Mouse (Mus musculus) left cerebral cortex, postnatal 25 days (tissue): Measurements from ENCODE around the gene Hjurp. TPM values are rescaled to one million over a fixed set of nuclear protein-coding genes. Genes with fewer than 3 reads are reported as not detected.
A peak's percentile ranks its signal among the peaks of the same experiment; 100 is the strongest.
"Not testable (repeated sequence)": the region's sequence is repeated elsewhere in the genome, so short reads cannot be mapped to it uniquely, and the experiment has no call there.

ENCODE experiments used
- DNase-seq, 2 experiments: peaks; one replicate each; pipeline ENCODE4 v3.0.0; 2022; ENCODE audit warnings: low spot score in 2 of 2, mixed read lengths in 1 of 2
- intact Hi-C: fragments of 180-260 bp; cut with DNase I; formaldehyde crosslinking; loops from one replicate; pipeline ENCODE4 v1.15.1; 2025
- total RNA-seq, 2 experiments: library from RNA; stranded (reverse); gene quantifications; 2 replicates each; pipeline ENCODE4 v1.2.3; 2021

Gene Hjurp
- total RNA-seq, 2 experiments from 2014 or later: 32.8 to 37.1 TPM

DNA sequence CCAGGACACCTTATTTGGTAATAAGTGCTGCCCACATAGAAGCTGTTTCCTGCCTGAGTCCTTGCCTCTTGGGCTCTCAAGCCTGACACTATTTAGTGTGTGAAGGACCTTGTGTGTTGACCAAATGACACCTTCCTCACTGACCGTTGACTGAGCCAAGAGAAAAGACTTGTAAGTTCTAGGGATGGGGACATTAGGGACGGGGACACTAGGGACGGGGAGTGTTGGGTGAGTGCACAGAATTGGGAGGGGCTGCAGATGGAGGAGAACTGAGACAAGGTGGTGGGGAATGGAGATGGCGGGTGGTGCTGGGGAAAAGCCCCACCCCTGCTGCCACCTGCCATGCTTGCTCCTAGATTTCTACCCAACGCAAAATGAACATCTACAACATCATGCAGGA, 47.4 kb downstream of the Hjurp start:
- DNase-seq: no peak
- intact Hi-C loops: no loop called here

DNA sequence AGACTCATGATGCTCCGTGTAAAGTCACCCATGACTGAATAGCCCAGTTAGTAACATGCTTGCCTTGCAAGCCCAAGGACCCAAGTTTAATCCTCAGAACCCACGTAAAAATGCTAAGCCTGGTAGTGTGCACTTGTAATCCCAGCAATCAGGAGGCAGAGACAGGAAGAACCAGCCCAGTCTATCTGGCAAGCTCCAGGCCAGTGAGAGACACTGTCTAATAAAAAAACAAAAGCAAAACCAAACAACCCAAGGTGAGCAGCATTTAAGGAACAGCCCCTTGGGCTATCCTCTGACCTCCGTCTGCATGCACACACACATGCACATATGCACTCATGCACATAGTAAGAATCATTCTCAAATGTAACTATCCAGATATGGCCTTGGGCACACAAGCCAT, 47.9 kb downstream of the Hjurp start:
- DNase-seq: no peak
- intact Hi-C loops: no loop called here

DNA sequence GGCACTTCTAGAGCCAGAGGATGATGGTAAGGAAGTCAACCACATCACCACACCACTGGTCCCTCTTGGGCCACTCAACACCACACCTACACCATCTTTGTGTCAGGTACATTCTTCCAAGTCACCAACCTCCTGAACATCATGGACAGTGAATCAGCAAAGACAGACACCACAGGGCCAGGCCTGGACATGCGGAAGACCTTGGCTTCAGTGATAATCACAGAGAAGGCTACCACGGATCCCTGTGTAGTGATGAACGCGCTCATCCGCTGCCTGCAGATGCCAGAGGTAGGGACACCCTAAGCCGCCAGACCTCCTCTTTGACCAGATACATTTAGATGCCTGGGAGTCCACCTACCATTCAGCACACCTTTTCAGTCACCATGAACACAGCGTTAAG, 49.3 kb downstream of the Hjurp start:
- intact Hi-C loops: no loop called here
- DNase-seq: no peak

GRCm38 (mm10) chr1:88227482-88227881, 50.0 kb downstream of the Hjurp start:
- intact Hi-C loops: no loop called here
- no peak for DNase-seq

- no peak for DNase-seq
- intact Hi-C loops: no loop called here
These were observed 50.6 kb downstream of the Hjurp start, which contains the start of gene Mroh2a for GRCm38 (mm10) chr1:88226670-88227379. Mroh2a (plus strand) TSS chr1:88226986.

DNA sequence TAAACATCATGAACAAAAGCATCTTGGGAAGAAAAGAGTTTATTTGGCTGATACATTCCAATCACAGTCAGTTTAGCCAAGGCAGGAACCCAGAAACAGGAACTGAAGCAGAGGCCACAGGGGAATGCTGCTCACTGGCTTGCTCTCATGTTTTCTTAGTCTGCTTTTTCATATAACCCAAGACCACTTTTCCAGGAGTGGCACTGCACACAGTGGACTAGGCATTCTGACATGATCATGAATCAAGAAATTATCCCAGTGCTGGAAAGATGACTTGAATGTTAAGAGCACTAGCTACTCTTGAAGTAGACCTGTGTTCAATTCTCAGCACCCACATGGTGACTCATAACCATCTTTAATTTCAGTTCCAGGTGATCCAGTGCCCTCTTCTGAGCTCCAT, 51.7 kb downstream of the Hjurp start:
- DNase-seq: no peak
- intact Hi-C loops: no loop called here

GRCm38 (mm10) chr1:88225301-88225700, 52.1 kb downstream of the Hjurp start:
- intact Hi-C loops, DNase-seq: not testable (repeated sequence)

- intact Hi-C loops: no loop called here
- peak in 1 of 2 experiments; percentile 1 for DNase-seq
These were observed 53.2 kb downstream of the Hjurp start for GRCm38 (mm10) chr1:88224029-88224776.

GRCm38 (mm10) chr1:88223591-88223990, 53.8 kb downstream of the Hjurp start:
- peak in 1 of 2 experiments; percentile 14 for DNase-seq
- intact Hi-C loops: no loop called here

DNA sequence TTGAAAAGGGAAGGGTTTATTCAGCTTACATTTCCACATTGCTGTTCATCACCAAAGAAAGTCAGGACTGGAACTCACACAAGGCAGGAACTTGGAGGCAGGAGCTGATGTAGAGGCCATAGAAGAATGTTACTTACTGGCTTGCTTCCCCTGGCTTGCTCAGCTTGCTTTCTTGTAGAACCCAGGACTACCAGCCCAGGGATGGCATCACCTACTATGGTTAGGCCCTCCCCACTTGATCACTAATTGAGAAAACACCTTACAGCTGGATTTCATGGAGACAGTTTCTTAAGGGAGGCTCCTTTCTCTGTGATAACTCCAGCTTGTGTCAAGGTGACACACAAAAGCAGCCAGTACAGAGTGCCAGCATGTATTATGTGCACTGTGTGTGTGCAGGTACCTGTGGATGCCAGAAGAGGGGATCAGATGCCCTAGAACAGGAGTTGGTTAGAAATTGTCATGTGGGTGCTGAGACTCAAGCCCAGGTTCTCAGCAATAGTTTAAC, 54.4 kb downstream of the Hjurp start:
- peak in 1 of 2 experiments; percentile 4 for DNase-seq
- intact Hi-C loops: not testable (repeated sequence)

DNA sequence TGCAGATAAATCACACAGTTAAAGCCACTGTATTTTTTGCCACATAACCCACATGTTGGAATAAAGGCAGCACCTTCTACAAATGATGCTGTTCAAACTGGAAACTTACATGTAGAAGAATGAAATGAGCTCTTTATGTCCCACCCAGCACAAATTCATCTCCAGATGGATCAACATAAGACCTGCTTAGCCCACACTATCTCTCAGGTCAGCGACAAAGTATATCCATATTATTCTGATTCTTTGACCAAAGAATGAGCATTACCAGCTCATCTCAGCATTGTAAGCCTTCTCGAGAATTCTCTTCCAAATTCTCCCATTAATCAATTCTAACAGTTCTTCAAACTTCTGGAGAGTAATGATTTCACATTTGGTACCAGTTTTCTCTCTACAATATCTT, 55.2 kb downstream of the Hjurp start:
- intact Hi-C loops: no loop called here
- no peak for DNase-seq

DNA sequence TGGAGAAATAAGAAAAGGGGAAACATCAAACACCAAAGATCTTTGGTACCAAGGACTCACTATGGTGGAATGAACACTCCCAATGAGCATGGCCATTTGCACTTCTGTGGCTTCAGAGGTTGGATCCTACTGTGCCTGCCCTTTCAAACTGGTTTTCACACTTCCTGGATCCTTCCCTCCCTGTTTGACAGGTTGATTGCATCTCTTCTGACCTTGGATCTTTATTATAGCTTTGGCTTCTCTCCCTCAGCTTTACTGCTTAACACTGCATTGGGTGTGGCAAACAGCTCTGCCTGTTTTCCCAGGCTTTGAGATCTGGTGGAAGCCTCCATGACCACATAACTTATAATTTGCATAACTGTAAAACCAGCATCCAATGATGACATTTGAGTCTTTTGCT, 57.1 kb downstream of the Hjurp start:
- DNase-seq: no peak
- intact Hi-C loops: no loop called here

DNA sequence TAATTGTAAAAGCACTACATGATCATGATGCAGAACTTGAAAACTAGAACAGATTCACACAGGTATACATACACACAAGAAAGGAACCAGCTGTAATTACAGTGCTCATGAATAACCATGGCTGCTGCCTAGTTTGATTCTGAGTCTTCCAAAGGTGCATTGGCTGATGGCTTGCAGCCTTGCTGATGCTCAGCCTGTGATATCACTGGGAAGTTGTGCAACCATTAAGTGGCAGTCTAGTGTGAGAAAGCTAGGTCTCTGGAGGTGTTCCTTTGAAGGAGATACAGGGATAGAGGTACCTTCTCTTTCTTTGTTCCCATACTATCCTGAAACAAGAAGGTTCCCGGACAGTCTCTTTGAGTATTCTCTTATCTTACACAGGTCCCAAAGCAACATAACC, 58.4 kb downstream of the Hjurp start:
- no peak for DNase-seq
- intact Hi-C loops: no loop called here

GRCm38 (mm10) chr1:88218591-88218990, 58.8 kb downstream of the Hjurp start:
- intact Hi-C loops: no loop called here
- DNase-seq: no peak

GRCm38 (mm10) chr1:88218051-88218450, 59.4 kb downstream of the Hjurp start:
- intact Hi-C loops: no loop called here
- DNase-seq: no peak

DNA sequence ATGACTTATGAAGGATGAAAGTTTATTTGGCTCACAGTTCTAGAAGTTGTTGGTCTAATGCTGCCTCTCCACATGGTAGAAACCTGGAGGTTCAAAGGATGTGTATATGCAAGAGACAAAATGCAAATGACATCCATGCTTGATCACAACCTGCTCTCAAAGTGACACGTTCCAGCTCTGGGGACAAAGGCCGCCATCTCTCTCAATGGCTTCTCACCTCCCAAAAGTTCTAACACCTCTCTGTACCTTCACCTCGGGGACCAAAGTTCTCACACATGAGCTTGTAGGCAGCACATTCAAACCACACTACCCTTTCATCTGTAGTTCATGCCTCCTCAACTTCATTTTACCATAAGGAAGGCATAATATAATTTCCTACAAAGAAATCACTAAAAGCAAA, 59.9 kb downstream of the Hjurp start:
- intact Hi-C loops: no loop called here
- no peak for DNase-seq

GRCm38 (mm10) chr1:88217144-88217543, 60.3 kb downstream of the Hjurp start:
- DNase-seq: no peak
- intact Hi-C loops: no loop called here

DNA sequence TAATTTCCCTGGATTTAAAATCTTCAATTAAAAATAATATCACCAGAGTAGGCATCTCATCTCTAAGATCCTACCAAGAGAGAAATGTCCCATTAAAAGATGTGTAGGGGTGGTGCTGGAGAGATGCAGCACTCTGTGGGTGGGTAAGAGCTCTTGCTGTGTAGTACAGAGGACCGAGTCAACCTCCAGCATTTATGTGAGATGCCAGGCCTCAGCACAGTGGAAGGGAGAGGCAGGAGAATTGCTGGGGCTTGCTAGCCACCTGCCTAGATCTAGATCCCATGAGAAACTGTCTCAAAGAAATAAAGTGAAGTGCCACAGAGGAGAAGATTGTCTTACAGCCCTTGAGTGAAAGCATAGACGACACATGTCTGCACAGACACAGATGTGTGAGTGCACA, 60.9 kb downstream of the Hjurp start:
- intact Hi-C loops: no loop called here
- DNase-seq: no peak

GRCm38 (mm10) chr1:88215466-88216380, 61.7 kb downstream of the Hjurp start:
- intact Hi-C loops: no loop called here
- DNase-seq: no peak

DNA sequence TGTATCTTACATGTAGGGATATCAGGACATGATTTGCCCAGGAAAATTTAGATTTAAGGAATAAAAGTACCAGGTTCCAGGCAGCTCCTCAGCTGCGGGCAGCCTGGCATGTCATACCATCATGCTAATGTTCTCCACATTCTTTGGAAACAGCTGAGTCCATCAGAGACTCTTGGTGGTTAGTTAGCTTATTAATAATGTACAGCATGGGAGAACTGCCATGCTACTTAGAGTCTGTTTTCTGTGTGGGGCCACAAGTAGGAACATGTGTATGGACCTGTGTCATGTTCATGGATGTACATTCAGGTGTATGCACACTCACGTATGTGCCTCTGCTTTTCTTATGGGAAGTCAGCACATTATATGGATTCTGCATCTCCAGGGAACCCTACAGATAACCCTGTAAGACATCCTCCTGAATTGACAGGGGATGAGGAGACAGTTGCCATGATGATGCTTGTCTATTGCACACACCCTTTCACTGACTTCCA, 62.9 kb downstream of the Hjurp start:
- no peak for DNase-seq
- intact Hi-C loops: no loop called here
